Mouse (Mus musculus): ENCODE results near the gene Olfr986.
"Not testable (repeated sequence)": the region's sequence is repeated elsewhere in the genome, so short reads cannot be mapped to it uniquely, and the experiment has no call there.

Olfr986 gene

DNA sequence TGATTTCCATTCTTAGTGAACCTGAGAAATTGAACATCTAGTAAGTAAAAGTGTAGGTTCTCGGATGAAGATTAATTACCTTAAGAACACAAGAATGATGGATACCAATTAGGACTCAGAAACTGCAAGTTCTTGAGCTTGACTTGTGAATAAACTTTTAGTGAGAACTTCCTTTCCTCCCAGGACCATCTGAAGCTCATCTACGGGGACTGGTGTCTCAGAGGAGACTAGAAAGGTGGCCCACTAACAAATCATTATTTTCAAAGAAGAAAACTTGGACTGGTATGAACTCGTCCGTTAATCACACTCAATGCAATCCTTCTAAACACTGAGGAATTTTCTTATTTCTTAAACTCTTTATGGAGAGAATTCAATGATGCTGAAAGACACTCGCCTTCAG, at the start of gene Olfr986:
Olfr986 (plus strand) TSS at position 301 of the 400 bp plus-strand sequence.
- no peak for DNase-seq (ENCODE audit: low read depth, low spot score)

DNA sequence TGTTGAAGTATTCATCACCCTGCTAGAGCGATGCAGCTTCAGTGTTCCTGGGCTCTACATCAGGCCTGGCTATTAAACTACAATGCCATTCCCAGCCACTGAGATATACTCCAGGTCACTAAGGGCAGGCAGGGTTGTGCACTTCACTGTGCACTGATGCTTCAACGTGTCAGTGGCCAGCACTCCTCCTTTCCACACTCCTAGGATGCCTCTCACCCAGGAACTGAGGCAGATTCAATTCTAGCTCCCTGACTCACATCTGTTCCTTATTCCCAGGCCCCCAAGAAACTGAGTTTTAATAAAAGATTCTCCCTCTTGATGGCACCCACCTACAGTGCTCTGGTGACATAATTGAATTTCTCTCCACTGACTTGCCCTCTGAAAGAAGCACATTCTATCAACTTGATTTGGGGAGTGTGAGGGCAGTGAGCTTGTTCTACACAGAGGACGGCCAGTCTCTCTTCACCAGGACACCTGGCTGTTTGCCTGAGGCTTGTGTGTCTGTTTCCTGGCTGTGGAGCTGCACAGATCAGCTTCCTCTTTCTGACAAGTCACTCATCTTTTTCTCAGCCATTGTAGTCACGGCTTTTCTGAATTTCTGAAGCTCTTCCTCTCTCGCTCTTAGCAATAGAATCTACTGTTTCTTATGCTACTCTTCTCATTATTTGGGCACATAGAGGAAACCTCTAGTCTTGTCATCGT, 43.6 kb upstream of the Olfr986 start:
- no peak for DNase-seq (ENCODE audit: low read depth, low spot score)

DNA sequence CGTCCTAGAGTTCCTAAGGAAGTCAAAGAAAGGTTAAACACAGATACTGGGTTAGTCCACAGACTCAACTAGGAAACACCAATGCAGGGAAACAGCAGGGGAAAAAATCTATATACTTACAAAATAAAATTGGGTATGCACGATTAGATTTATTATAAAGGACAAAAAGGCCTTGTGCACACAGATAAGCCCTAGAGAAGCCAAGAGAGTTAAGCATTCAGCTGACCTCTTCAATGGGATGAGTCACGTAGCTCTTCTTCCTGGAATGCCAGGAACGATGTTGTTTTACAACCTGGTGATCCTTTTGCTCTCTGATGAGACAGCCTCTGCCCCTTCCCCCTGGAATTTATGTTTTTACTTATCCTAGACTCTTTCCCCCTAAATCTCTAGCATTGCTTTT, 41.2 kb upstream of the Olfr986 start:
- DNase-seq (ENCODE audit: low read depth, low spot score) = no peak

DNA sequence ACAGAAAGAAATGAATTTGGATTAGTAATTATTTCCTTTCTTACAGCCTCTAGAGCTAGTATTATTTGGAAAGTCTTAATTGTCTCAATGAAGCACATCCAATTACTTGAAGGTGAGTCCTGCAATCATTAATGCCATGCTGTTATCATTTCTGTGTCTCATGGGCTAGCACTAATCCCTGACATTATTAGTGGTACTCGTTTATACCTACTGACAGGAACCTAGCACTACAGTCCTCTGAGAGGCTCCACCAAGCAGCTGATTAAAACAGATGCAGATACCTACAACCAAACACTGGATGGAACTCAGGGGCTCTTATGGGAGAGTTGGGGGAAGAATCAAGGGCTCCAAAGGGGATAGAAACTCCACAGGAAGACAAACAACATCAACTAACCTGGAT, 39.2 kb upstream of the Olfr986 start:
- no peak for DNase-seq (ENCODE audit: low read depth, low spot score)

DNA sequence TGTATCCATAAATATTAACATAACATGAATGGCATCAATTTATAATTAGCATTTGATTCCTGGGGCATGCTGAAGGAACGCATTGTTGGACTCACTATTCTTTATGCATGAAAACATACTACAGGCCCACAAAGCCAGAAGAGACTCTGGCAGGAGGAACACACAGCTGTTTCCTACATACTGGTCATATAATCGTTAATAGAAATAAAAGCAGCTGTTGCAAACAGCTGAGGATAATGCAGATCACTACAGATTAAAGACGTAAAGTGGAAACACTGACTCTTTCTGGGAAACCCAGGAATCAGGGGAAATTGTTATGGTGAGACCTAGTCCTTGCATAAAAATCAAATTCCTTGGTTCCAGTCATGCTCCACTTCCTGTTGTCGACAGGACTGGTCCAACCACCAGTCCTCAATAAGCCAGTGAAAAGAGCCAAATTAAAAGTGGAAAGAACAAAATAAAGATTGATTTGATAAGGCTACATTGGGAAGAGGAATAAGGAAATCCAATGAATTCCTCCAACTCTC, 25.5 kb upstream of the Olfr986 start:
- no peak for DNase-seq (ENCODE audit: low read depth, low spot score)

DNA sequence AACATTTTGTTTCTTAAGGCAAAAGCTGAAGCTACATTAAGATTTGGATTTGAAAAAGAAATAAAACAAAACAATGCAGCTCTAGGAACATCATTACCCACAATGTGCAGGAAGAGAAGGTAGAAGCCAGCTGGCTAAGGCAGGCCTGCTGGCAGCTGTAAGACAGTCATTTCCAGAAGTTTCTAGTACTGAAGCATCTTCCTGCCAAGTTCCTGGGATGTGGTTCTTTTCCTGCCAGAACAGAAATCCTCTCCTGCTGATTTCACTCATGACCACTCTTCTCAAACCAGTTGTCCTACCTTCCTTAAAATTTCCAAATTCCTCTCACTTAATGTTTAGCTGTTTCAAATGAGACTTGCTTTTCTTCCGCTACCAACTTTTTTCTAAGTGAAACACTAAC, 14.3 kb upstream of the Olfr986 start:
- DNase-seq (ENCODE audit: low read depth, low spot score) = no peak

DNA sequence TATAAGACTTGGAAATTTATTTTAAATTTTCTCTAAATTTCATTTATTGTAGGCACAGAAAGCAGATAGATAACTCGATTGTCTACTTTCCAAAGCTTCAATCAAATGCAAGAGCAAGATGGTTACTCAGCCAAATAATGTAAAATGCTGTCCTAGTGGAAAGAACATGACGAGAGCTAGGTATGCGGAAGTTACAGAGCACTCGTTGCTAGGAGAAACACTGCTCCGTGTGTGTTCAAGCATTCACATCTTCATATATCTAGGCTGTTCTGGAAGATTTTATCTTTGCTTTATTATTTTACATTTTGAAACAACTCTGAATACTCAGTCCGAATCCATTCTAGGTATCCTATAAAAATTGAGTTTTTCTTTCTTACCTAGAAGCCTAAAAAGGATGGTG, 3.7 kb upstream of the Olfr986 start:
- DNase-seq (ENCODE audit: low read depth, low spot score) = no peak

DNA sequence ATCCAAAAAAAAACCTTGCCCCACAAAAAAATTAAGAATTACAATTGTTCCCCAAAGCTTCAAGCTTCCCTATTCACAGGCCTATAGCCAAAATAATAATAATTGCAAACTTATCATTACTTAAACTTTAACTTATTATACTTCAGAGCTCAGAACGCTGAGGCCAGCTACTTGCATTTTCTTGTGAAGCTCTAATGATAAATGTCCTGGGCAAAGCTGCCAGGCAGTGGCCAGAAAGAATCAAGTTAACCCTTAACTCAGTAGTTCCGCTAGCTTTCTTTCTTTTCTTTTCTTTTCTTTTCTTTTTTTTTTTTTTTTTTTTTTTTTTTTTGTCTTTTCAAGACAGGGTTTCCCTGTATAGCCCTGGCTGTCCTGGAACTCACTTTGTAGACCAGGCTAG, 4.4 kb downstream of the Olfr986 start:
- not testable (repeated sequence) for DNase-seq (ENCODE audit: low read depth, low spot score)

DNA sequence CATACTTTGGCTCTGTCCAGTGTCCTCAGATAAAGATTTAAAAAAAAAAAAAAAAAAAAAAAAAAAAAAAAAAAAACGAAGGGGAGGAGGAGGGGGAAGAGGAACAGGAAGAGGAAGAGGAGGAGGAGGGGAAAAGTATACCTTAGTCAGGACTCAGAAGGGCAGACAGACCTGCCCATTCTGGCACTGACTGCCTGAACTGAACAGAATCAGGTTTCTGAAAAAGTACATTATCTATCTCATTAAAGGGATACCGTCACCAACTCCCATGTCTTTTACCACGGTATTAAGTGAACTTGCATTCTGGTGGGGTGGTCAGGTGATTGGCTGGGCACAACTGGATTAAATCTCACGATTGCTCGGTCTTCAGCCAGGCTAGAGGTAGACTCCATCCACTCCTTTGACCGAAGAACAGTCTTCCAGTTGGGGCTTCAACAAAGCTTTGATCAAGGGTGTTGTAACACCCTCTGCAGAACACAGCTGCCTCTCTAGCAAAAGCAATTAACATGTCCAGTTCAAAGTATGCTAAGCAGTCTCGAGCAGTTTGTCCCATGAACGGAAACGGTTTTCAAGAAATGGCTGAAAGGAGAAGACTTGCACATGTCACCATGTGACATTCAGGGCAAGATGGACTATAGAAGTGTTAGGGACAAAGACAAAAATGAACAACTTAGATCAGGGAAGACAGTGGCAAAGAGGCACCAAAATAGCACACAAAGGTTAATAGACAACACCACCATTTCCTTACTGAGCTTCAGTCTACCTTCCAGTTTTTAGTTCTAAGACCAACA, 10.6 kb downstream of the Olfr986 start:
- no peak for DNase-seq (ENCODE audit: low read depth, low spot score)

DNA sequence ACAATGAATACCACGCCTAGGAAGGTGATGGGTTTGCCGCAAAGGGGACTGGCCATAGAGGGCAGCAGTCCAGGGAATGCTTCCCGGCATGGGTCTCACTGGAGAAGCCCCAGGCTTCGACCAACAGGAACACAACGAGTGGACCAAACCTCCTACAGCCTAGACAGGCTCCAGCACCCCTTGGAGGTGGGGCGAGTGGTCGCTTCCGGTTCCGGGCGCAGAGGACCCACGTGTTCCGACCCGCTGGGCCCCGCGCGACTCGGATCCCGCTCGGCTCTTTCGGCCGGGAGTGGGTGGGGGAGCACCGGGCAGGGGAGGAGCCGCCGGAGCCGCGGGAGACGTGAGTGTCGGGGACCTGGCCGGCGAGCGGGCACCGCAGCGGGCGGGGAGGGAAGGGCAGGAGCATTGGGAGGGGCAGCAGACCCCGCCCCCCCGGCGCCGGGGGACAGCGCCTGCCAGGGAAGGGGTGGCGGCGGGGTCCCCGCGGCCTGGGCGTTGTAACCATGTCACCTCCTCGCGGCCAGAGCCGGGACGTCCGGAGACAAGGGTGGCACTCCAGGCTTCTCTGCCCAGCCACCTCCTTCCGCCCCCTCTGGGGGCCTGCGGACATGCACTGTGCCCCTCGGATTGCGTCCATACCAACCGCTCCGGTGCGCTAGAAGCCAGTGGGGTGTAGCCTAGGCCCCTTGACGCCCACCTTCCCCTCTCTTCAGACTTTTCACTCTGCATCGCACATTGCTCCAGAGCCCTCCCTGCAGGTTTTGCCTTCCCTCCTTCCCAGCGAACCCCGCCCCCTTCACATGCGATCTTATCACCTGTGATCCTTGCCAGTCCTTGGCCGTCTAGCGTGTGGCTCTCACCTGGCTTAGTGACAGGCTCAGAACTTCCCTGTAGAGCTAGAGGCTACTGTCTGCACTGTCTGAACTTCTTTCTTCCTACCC, 11.6 kb downstream of the Olfr986 start, which contains the start of gene Zfp202:
Zfp202 (plus strand) TSS at position 219 of the 941 bp plus-strand sequence.
- DNase-seq (ENCODE audit: low read depth, low spot score) = peak; percentile 83

DNA sequence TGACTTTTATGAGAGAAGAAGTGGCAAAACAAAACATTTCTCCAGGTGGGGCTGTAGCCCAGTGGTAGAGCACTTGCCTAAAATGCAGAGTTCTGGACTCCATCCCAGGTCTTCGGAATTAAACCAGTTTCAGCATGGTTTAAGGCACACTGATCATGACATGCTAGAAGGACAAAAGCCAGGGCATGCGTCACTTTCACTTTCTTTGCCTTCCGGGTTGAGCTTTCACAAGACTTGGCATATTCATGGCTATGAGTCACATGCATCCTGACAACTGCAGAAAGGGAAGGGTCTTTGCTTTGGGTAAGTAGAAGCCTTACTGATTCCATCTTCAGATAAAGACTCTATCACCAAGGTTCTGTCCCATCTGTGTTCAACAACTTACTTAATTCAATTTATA, 15.3 kb downstream of the Olfr986 start:
- DNase-seq (ENCODE audit: low read depth, low spot score) = no peak

DNA sequence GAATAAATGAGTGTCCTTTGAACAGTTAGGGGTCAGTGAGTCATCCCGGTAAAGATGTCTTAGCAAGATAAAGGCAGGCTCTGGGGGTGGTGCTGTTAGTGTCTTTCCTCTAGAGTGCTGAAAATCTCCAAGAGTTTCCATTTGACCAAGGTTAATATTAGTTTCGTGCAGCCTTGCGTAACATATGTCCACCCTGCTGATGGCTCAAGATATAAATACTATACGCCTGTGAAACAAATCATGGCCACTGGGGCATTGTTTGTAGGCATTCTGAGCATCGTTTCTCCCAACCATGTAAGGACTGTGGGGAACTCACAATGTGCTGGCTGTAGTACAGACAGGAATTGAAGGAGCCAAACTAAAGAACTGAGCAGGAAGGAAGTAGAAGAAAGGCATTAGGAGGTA, 25.8 kb downstream of the Olfr986 start:
- DNase-seq (ENCODE audit: low read depth, low spot score) = no peak

DNA sequence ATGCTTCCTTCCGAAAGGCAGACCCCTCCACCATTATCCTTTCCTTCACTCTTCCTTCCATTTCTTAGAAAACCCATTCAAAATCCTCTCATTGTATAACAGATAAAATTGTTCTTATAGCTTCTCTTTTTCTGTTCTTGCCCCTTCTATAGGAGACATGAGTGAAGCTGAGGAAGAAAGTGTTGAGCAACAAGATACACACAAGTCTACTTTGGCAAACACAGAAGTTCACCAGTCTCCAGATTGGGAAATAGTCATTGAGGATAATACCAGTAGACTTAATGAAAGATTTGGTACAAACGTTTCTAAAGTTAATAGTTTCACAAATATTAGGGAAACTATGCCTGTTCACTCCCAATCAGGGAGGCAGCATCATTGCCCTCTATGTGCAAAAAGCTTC, 30.0 kb downstream of the Olfr986 start:
- DNase-seq (ENCODE audit: low read depth, low spot score) = no peak

DNA sequence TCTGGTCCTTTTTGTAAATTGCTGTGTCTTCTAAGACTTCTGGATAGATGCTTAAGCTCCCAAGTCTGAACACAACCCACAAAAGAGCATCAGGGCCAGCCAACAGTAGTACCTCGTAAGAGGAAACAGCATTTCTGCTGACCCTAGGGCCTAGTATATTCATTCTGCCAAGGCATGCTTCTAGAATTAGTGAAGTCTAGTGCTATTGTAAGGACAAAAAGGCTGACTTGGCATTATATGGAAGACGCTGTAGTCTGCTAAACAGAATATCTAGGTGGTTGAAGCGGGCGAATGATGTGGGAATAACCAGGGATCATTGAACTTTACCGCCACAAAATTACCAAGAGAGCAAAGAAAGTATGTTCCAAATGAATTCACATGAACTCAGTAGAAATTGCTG, 33.3 kb downstream of the Olfr986 start:
- no peak for DNase-seq (ENCODE audit: low read depth, low spot score)

DNA sequence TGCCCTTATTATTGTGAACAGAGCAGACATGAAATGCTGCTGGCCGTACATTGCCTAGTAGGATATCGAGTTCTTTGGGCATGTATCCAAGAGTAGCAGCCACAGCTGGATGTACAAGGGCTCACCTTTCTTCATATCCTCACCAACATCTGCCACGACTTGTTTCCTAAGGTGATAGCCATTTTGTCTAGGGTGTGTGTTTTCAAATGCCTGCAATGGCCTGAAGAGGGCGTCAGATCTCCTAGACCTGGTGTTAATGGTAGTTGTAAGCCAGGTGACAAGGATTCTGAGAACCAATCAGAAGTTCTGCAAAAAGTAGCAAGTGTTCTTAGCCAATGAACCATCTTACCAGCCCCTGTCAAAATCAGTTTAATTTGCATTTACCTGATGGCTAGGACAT, 35.9 kb downstream of the Olfr986 start:
- DNase-seq (ENCODE audit: low read depth, low spot score) = peak; percentile 55

DNA sequence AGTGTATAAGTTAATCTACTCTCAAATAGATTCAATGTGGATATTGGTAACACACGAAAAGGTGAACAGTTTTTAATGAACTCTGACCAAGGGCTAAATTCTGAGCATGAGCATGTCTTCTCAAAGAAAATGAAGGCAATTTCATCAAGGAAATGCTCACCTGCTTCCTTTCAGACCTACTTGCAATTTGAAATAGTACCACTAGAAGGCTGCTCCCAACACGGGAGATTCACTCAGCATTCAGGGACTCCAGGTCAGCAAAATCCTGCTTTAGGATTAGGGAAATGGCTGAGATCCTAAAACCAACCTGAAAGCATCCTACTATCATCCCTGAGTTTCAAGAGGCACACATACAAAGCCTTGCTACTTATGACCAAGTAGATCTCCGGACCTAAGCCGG, 43.6 kb downstream of the Olfr986 start:
- DNase-seq (ENCODE audit: low read depth, low spot score) = peak; percentile 53

DNA sequence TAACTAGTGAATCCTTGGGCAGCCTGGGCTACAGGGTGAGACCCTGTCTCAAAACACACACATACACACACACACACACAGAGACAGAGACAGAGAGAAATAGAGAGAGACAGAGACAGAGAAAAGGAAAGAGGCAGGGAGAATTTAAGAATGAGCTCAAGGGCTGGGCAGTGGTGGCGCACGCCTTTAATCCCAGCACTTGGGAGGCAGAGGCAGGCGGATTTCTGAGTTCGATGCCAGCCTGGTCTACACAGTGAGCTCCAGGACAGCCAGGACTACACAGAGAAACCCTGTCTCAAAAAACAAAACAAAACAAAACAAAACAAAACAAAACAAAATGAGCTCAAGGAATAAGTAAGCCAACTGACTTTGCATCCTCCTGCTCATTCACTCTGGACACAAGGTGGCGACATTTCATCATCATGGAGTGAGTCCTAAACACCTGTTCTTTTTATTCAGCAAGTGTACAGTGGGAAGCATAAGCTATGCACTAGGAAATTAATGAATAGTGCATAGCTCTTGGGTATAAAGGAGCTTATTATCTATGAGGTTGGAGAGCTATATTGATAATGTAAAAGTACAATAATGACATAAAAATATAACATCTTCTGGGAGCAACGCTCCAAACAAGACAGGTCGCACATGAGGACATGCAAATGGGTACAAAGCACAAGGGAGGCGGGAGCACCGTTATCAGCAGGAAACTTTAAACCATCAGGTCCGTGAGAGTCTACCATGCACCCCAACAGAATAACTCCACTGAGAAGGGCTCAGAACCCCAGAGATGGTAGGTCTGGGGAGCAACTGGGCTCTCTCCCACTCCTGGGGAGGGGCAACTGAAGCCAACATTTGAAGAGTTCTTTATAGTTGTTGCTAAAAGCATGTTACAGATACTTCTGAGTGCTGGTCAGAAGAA, 47.4 kb downstream of the Olfr986 start:
- peak; percentile 73 for DNase-seq (ENCODE audit: low read depth, low spot score)

DNA sequence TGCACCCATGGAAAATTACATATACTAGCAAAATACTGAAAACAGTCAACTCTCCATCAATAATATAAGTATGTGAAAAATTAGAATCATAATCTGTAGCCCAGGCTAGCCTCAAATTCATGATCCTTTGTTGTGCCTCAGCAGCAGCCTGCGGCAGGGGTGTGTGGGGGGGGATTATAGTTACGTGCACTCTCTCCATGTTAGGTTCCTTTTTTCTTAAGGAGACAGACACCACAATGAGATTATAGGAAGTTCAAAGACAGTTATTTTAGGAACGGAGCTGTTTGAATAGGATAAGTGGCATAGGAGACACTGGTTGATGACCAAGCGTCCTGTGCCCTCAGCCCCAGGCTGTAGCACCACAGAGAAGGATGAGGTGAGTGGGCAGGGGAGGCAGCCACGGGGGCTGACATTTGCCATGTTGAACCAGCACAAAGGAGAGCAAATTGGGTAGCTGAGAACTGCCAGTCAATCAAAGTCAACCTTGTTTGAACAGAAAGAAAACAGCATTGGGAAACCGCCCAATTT, 48.1 kb downstream of the Olfr986 start:
- DNase-seq (ENCODE audit: low read depth, low spot score) = no peak

DNA sequence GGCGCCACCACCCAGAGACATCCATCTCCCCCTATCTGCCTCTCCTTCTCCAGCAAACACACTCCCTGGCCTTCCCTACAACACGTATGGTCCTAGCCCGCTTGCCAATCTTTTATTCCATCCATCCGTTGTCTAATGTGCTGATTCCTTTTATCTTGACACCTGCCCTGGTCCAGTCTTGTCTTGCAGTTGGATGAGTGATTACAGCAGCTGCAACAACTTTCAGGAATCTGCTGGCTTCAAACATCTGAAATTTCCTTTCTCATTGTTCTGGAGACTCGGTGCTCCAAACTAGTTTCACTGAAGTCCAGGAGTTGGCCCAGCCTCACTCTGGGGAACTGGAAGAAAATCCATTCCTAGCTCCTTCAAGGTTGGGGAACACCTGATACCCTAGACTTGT, 48.8 kb downstream of the Olfr986 start:
- DNase-seq (ENCODE audit: low read depth, low spot score) = no peak

DNA sequence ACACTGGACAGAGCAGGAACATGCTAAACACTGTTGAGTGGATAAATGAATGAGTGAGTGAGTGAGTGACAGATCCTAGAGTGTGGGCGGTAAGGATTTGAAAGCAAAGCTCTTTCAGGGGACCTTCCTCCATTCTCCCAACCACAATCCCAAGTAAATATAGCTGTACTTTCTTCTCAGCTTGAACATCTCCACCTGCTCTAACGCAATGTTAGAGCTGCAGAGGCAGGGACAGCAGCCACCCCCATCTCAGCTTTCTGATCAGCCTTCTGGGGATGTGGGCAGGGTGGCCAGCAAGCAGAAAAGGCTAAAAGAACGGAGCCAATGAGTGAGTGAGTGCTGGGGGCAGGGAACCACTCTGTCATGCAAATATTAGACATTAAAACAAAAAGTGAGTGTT, 50.3 kb downstream of the Olfr986 start:
- no peak for DNase-seq (ENCODE audit: low read depth, low spot score)
